In genomic region chr1:179844894-179845293, GRCm38 (mm10) we compare ENCODE assay signal across 8 mouse cellular contexts. TPM values are rescaled to one million over a fixed set of nuclear protein-coding genes. Genes with fewer than 3 reads are reported as not detected.
DNase-seq lines count a peak whose midpoint lies in the region; ATAC-seq and TF ChIP-seq lines count a peak whose summit lies in the region.

No protein-coding gene starts in this region.

- no peaks in the 10 kb centered on the region for H3K36me3 ChIP-seq in kidney, embryonic 15.5 days
- no peaks in the 10 kb centered on the region for H3K36me3 ChIP-seq in liver, embryonic 13.5 days
- no peaks in the 10 kb centered on the region for H3K36me3 ChIP-seq in thymus, adult 2 months (ENCODE audit: control insufficient read depth, insufficient read depth, low read length)

- DNase-seq in A20 (ENCODE audit: low read depth, low spot score) (peak; percentile 87), adipocyte (ENCODE audit: low spot score) (peak; percentile 68)
- DNase-seq in embryo, embryonic 11 days, result peak; percentile 67
- peak; percentile 79 to 84 for DNase-seq in heart, adult 18-20 months
- DNase-seq in liver, embryonic 13.5 days, result peak; percentile 67
- peak; percentile 75 for DNase-seq in thymus, adult 2 months

- 26% methylated on average over 5 of the region's 5 CpGs for WGBS in kidney, embryonic 15.5 days
- WGBS in liver, embryonic 13.5 days (ENCODE audit: insufficient replicate concordance), result 8% methylated on average over 5 of the region's 5 CpGs
- WGBS in thymus, adult 2 months, result 22% methylated on average over 5 of the region's 5 CpGs

- H3K9me3 ChIP-seq in kidney, embryonic 15.5 days (replicated peaks), result no peaks in the 10 kb centered on the region
- H3K9me3 ChIP-seq in liver, embryonic 13.5 days (replicated peaks), result no peaks in the 10 kb centered on the region

- no peak overlapping the region for H3K4me3 ChIP-seq in kidney, embryonic 15.5 days (replicated peaks)
- H3K4me3 ChIP-seq in liver, embryonic 13.5 days (replicated peaks), result no peak overlapping the region
- no peak overlapping the region for H3K4me3 ChIP-seq in thymus, adult 2 months (ENCODE audit: control insufficient read depth, insufficient read depth, low read length)

- no peak overlapping the region for H3K27ac ChIP-seq in kidney, embryonic 15.5 days
- H3K27ac ChIP-seq in liver, embryonic 13.5 days, result no peak overlapping the region
- H3K27ac ChIP-seq in thymus, adult 2 months (ENCODE audit: control insufficient read depth, insufficient read depth, low read length), result no peak overlapping the region

- no peak overlapping the region for H3K9ac ChIP-seq in kidney, embryonic 15.5 days
- no peak overlapping the region for H3K9ac ChIP-seq in liver, embryonic 13.5 days

- peak; percentile 64; the same call in 1 of the 2 replicates for TF ChIP-seq CTCF in thymus, adult 2 months (IDR thresholded peaks at IDR 0.05; ENCODE audit: borderline replicate concordance, control insufficient read depth, extremely low read depth, insufficient read depth, low read length, poor library complexity)

- peaks cover 20% of the 10 kb centered on the region for H3K4me1 ChIP-seq in kidney, embryonic 15.5 days
- peaks cover 21% of the 10 kb centered on the region for H3K4me1 ChIP-seq in liver, embryonic 13.5 days (replicated peaks)
- H3K4me1 ChIP-seq in thymus, adult 2 months (replicated peaks; ENCODE audit: control insufficient read depth, insufficient read depth, low read length), result 0 out of 2 replicates have a peak, but pooled peaks cover 2% of the 10 kb centered on the region

- peak; percentile 49; the same call in 1 of the 2 replicates for ATAC-seq in kidney, embryonic 15.5 days (replicated peaks; ENCODE audit: low FRiP score)
- peak; percentile 86 for ATAC-seq in liver, embryonic 13.5 days (ENCODE audit: low read depth)
- ATAC-seq in neutrophil, adult 5-6 weeks (ENCODE audit: extremely low read depth, insufficient number of reproducible peaks, low FRiP score, poor library complexity, severe bottlenecking), result peak; percentile 71

- no peaks in the 10 kb centered on the region for H3K27me3 ChIP-seq in kidney, embryonic 15.5 days
- no peaks in the 10 kb centered on the region for H3K27me3 ChIP-seq in liver, embryonic 13.5 days
- H3K27me3 ChIP-seq in thymus, adult 2 months (ENCODE audit: control insufficient read depth, insufficient read depth, low read length), result no peaks in the 10 kb centered on the region

- TF ChIP-seq POLR2A in thymus, adult 2 months (IDR thresholded peaks at IDR 0.05; ENCODE audit: control insufficient read depth, extremely low read depth, insufficient read depth, low read length, poor library complexity), result no peak

- H3K4me2 ChIP-seq in kidney, embryonic 15.5 days, result no peak overlapping the region
- no peak overlapping the region for H3K4me2 ChIP-seq in liver, embryonic 13.5 days

RNA-seq across cellular contexts. Expression of gene Ahctf1, which starts 41.4 kb away (rescaled TPM):
- total RNA-seq in heart, adult 18-20 months (2021), result 10 to 100 TPM; 14.6 to 19.1 TPM
- 23.4 and 28.8 TPM in 2 replicates for polyA plus RNA-seq in kidney, embryonic 15.5 days (2015; fragmentation: Nextera tagmentation; extraction: Ambion mirVana)
- 19.7 and 21.7 TPM in 2 replicates for polyA plus RNA-seq in liver, embryonic 13.5 days (2015; fragmentation: Nextera tagmentation; extraction: Ambion mirVana)
- total RNA-seq in neutrophil, adult 5-6 weeks (2017), result 77.2 and 99.0 TPM in 2 replicates
- 10.6 and 10.7 TPM in 2 replicates for polyA plus RNA-seq in thymus, adult 2 months (2012; rRNA removed)

RNA-seq across cellular contexts. Expression of gene Gm10518, which starts 41.7 kb away (rescaled TPM):
- not detected for total RNA-seq in heart, adult 18-20 months (2021)
- polyA plus RNA-seq in kidney, embryonic 15.5 days (2015; fragmentation: Nextera tagmentation; extraction: Ambion mirVana), result 0.21 TPM in 1 of 2 replicates, not detected in the other
- polyA plus RNA-seq in liver, embryonic 13.5 days (2015; fragmentation: Nextera tagmentation; extraction: Ambion mirVana), result 0.10 and 0.24 TPM in 2 replicates
- 0.86 and 1.6 TPM in 2 replicates for total RNA-seq in neutrophil, adult 5-6 weeks (2017)
- polyA plus RNA-seq in thymus, adult 2 months (2012; rRNA removed), result not detected in 2 replicates
